Mouse (Mus musculus) cerebellum, adult 2 months (tissue): ENCODE measurements at regions not wholly inside any gene's neighbourhood (a gene's known extent, or its start where the extent isn't known, plus 50 kb on each side); places are given as distances from the start of the nearest gene placed in this dataset.

ENCODE experiments used
- CTCF ChIP-seq: fragments of 200-500 bp; IDR thresholded peaks from 2 replicates; pipeline ENCODE4 v1.5.1; 2011; ENCODE audit warnings: low read depth, mild to moderate bottlenecking, control low read depth, low read length, moderate library complexity, borderline replicate concordance; ENCODE audit not compliant: insufficient read depth
- POLR2A ChIP-seq: fragments of 200-500 bp; IDR thresholded peaks from 2 replicates; pipeline ENCODE4 v1.6.1; 2011; ENCODE audit warnings: low read length, control low read depth, borderline replicate concordance; ENCODE audit not compliant: insufficient read depth

- no peak for TF ChIP-seq CTCF
- no peak for TF ChIP-seq POLR2A
Observed at GRCm38 (mm10) chrX:103553605-103554004, 76.8 kb upstream of the Zcchc13 start.
